Mouse (Mus musculus) embryo, embryonic 10 days (tissue): ENCODE measurements at regions not wholly inside any gene's neighbourhood (a gene's known extent, or its start where the extent isn't known, plus 50 kb on each side); places are given as distances from the start of the nearest gene placed in this dataset.
A peak's percentile ranks its signal among the peaks of the same experiment; 100 is the strongest.

Experiments used
- DNase-seq: peaks from one replicate; pipeline ENCODE4 v3.0.0-alpha.2; 2015; ENCODE audit warnings: low spot score

DNA sequence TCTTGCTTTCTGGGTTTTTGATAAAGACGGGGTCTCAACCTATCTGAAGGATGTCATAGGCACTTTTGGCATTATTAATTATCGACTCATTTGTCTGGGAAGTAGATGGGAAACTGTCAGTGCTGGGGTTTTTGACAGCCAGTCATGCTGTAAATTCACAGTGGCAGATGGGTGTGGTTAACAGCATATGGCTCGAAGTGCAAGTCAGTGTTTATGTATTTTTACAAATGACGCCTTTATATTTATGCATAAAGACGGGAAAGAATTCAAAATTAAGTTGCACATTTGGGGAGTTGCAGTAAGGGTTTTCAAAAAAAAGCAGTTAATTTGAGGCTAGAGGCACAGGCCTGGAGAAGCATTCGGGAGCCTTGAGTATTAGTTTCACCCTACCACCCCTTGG lies 206.8 kb upstream of the Cdh5 start:
- DNase-seq: no peak

GRCm38 (mm10) chr8:103895132-103895531 lies 206.3 kb upstream of the Cdh5 start:
- no peak for DNase-seq

DNA sequence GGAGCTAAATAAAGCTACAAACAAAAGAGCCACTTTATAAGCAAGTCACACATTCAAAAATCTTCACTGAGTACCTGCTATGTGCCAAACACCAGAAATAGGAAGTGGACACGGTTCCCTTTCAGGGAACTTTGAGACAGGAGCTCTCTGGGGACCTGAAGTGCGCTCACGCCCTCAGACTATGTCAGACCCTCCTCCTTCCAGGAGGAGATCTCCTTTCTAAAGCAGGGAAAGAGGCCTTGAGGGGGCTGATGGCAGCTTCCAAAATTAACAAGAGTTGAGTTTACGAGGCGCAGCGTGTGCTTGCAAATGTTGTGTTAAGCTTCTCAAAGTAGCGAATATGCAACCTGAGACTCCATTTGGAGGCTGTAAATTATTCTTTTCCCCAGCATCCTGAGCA lies 204.0 kb upstream of the Cdh5 start:
- no peak for DNase-seq

DNA sequence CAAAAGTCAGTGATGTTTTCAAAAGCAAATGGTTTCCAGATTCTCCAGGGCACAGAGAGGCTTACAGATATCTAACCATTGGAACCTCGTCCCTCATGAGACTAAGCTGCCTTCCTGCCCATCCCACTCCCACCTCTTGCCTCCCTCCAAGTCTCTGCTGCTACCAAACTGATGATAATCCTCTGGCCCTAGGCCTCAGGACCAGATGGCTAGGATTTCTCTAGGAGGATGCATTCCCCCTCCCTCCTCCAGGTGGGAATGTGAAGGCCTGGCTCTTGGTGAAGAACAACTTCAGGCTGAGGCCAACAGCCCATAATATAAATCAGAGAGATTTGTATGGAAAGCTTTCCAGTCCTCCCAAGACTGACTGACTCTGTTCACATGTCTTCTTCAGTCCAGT lies 198.9 kb upstream of the Cdh5 start:
- DNase-seq: no peak

DNA sequence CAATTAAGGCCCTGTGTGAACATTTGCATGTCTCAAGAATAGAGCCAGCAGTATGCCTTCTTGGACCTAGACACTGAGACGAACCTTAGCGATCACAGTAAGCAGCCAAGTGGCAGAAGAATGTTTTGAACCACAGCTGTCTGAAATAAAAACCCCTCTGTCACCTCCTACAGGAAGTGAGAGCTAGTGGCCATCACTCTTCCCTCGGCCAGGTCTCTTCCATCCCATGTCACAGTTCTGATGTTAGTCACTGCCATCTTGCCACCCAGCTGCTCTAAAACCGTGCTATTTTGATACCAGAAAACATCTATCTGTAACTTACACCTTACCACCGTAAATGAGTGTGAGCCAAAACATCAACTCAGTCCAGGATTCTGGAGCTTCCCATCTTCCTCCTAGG lies 197.8 kb upstream of the Cdh5 start:
- no peak for DNase-seq

- DNase-seq: no peak
Observed at GRCm38 (mm10) chr8:103907662-103908061, 193.8 kb upstream of the Cdh5 start.

GRCm38 (mm10) chr8:103911287-103912015 lies 190.0 kb upstream of the Cdh5 start:
- DNase-seq: no peak

- no peak for DNase-seq
Observed at GRCm38 (mm10) chr8:103912983-103913926, 188.2 kb upstream of the Cdh5 start.

DNA sequence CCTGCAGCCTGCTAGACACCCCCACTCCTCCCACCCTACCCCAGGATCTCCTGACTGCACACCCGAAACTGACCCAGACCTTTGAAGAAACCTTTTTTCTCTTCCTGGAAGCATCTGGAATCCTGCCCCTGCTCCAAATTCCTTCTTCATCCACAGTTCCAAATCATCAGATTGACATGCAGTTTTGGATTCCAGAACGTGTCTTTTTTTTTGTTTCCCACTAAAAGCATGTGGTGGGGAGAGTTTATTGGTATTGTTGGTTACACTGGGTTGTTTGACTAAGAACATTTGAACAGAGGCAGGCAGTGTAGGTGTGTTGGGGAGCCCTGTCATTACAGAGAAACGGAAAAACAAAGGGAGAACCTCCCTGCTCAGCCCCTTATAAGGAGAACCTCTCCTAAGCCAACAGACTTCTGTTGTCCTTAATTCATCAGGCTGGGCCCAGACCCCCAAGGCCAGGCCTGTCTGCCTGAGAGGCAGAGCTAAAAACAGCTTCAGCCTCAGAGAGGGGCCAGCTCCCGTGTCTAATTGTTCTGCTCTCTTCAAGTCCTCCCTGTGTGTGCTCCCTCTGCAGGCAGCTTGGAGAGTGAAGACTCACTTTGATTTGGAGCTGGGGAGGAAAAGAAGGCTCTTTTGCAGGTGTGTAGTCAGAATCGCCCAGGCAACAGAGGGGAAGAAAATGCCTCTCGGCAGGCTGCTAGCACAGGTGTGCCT lies 187.3 kb upstream of the Cdh5 start:
- peak; percentile 71 for DNase-seq

GRCm38 (mm10) chr8:103919324-103919723 lies 182.1 kb upstream of the Cdh5 start:
- no peak for DNase-seq

GRCm38 (mm10) chr8:103921621-103922020 lies 179.8 kb upstream of the Cdh5 start:
- DNase-seq: no peak

DNA sequence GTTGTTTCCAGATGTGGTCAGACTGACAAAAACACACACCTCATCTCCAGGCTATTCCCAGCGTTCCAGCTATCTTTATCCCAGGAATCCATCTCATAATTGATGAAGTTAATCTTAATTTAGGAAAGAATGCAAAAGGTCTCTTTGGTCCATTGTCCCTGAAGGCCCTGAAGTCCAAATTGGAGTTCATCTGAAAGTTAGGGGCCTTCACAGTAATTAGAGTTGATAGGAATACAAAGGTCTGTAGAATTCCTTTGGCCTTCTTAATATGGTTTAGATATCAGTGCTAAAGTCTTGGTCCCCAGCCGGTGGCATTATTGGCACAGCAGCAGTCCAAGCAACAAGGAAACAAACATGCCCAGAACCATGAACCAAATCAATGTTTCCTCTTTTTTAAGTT lies 178.7 kb upstream of the Cdh5 start:
- no peak for DNase-seq

DNA sequence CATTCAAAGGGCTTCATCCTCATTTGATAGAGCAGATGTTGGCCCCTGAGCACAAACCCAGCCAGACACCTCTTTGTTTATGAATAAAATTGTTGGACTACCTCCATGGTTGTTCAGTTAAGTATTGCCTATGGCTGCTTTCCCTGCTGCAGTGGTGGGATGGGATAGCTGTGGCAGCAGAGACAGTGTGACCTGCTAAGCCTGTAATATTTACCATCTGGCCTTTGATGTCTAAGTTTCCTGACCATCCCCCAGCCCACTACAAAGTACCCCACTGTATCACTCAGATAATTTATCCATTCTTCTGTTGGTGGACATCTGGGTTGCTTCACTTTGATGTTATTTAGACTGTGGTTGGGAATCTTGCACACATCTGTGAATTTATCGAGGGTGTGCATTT lies 168.7 kb upstream of the Cdh5 start:
- DNase-seq: peak; percentile 40

DNA sequence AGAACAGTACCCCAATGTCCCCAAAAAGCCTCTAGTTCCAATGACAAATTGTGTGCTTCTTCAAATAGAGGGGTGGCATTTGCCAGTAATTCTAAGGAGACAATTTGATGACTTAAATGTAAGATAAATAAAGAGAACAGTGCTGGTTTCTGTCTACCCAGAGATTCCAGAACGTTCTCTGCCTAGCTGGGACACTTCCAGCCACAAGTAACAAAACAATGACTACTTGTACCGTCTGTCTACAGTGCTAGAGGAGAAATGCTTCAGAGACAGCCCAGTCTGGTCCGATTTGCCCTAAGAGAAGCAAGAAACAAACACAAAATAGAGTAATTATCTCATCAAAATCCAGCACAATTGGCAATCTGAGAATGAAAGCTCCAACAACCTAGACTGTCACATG lies 164.9 kb upstream of the Cdh5 start:
- DNase-seq: no peak

DNA sequence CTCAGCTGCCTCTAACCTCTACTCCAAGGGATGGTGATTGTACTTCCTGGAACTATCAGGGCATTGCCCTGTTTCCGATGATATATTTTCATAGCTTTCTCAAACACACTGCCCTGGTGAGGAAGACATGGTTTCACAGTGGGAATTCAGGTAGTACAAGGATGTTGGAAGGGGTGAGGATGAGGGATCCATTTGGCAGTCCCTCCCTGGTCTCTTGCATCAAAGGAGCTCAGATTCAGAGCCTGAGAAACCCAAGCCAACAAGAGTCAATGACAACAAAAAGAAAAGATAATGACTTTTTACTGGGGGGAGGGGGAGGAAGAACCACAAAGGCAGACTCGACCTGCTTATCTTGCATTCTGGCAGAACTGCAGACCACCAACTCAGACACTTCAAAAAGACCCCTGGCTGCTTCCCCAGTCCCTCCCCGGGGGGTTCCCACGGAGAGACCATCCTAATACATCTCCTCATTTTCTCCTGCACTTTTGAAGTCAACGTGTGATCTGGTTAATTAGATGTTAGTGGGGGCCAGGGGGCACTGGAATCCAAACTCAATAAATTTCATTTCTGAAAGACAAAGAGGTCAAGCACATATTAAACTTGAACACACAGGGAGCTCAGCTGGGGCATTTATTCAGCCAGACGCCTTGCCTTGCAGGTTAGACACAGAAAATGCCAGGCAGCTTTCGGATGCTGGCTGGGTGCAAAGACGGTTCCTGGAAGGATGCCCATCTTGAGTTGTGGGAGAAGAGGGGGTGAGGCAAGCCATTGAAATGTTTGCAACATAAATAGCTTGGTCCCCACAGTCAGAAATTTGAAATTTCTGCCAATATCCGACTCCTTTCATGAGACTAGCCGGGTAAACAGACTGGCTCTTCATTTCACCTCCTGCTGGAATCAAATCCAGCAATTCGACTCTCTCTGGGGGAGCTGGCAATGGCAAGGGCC lies 162.9 kb upstream of the Cdh5 start:
- no peak for DNase-seq

DNA sequence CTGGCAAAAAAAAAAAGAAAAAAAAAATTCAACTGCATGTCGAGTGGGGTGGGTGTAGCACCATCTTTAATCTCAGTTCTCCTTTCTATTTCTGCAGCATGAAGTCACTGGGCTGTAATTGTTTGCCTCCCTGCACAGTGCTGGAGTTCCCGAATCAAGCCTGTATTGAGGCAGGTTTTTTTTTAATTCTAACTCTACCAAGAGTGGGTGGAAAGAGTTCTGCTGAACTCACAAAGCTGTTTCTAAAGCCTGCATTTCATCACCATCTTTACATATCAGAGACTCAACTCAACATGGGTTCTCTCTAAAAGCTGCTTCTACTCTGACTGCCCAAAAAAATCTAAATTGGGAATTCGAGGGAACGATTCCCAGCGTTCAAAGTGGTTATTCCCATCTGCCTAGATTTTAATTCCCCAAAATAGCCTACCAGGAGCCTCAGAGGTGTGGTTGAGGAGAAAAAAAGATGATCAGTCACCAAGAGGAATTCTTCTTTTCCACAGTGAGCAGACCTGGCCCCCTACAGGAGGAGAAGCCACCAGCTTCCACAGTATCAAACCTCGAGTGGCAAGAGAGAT lies 160.4 kb upstream of the Cdh5 start:
- no peak for DNase-seq

DNA sequence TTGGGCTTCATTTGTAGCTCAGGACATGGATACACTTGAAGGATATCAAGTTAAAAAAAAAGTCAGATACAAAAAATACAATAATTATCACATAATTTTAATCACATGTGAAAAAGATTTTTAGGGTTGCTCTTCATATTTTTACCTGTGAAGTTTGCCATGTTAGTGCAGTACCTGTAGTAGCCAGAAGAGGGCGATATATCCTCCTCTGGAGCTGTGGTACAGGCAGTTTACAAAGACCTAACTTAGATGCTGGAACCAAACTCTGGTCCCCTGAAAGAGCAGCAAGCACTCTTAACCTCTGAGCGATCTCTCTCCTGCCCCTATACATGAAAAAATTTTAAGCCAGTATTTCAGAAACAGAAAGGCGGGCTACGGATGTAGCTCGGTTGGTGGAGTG lies 153.0 kb upstream of the Cdh5 start:
- no peak for DNase-seq

- no peak for DNase-seq
Observed at GRCm38 (mm10) chr8:103950460-103950859, 151.0 kb upstream of the Cdh5 start.

- no peak for DNase-seq
Observed at GRCm38 (mm10) chr8:103953586-103953985, 147.8 kb upstream of the Cdh5 start.

DNA sequence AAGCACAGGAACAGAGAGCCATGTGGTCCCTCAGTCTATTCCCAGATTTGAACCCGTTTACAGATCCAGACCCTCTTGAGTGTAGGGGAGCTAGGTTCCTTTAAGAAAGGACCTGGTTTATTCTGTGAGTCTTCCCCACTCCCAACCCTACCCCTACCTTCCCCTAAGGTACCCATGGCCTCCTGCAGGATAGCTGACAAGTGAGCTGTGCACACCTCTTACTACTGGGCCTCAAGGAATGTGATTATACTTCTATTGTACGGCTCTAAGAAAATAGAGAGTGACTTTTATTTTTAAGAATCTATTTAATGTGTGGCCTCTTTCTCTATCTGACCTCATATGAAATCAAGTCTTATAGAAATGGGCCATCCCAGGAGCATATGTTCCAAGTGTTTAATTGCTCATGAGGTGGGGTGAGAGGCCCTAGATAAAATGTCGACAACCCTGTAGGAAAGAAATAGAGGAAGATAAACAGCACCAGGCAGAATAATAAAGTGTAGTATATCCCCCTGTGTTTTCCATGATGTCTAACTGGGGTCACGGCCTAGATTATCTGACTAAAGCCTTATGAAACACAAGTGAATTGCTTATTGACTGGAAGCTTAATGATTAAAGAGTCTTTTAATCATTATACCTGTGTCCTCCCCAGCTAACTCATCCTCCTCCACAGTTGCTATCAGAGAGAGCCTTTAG lies 145.7 kb upstream of the Cdh5 start:
- no peak for DNase-seq
